Mouse (Mus musculus): ENCODE measurements around the gene Xpc. TPM values are rescaled to one million over a fixed set of nuclear protein-coding genes. Genes with fewer than 3 reads are reported as not detected.

The Xpc gene
- polyA plus RNA-seq, 1 experiment from 2014 or later = 23.7 TPM

GRCm38 (mm10) chr6:91514737-91515362, 838 bp downstream of the Xpc start:
- 37% methylated on average over 10 of the region's 10 CpGs for WGBS
- H3K27me3 ChIP-seq (ENCODE audit: insufficient read depth, poor library complexity, severe bottlenecking) = no peaks in the 10 kb centered on the region
- no peaks in the 10 kb centered on the region for H3K9me3 ChIP-seq
- peak overlapping the region; percentile 76 for H3K4me3 ChIP-seq
- peaks cover 50% of the 10 kb centered on the region for H3K36me3 ChIP-seq
- H3K27ac ChIP-seq = peak overlapping the region; percentile 93
- no peak for DNase-seq (ENCODE audit: low spot score)
- peaks cover 30% of the 10 kb centered on the region for H3K4me1 ChIP-seq (replicated peaks)

GRCm38 (mm10) chr6:91514135-91514534, 1.6 kb downstream of the Xpc start:
- Histone ChIP-seq H3K4me1 (replicated peaks) (peaks cover 30% of the 10 kb centered on the region), H3K36me3 (peaks cover 48% of the 10 kb centered on the region), H3K27me3 (ENCODE audit: insufficient read depth, poor library complexity, severe bottlenecking) (no peaks in the 10 kb centered on the region), H3K9me3 (no peaks in the 10 kb centered on the region), H3K4me3 (0 out of 2 replicates have a peak overlapping the region, but pooled peaks have one; percentile 76), H3K27ac (no peak overlapping the region)
- no peak for DNase-seq (ENCODE audit: low spot score)

GRCm38 (mm10) chr6:91510211-91510610, 5.5 kb downstream of the Xpc start:
- Histone ChIP-seq H3K4me3 (no peak overlapping the region), H3K9me3 (no peaks in the 10 kb centered on the region), H3K27ac (no peak overlapping the region), H3K4me1 (replicated peaks) (peaks cover 17% of the 10 kb centered on the region), H3K36me3 (peaks cover 67% of the 10 kb centered on the region), H3K27me3 (ENCODE audit: insufficient read depth, poor library complexity, severe bottlenecking) (no peaks in the 10 kb centered on the region)
- no peak for DNase-seq (ENCODE audit: low spot score)
- 85% methylated on average over 10 of the region's 10 CpGs for WGBS

GRCm38 (mm10) chr6:91509326-91509725, 6.4 kb downstream of the Xpc start:
- Histone ChIP-seq H3K27me3 (ENCODE audit: insufficient read depth, poor library complexity, severe bottlenecking) (no peaks in the 10 kb centered on the region), H3K9me3 (no peaks in the 10 kb centered on the region), H3K36me3 (peaks cover 76% of the 10 kb centered on the region), H3K27ac (no peak overlapping the region), H3K4me3 (no peak overlapping the region), H3K4me1 (replicated peaks) (peaks cover 8% of the 10 kb centered on the region)
- peak; percentile 69 for DNase-seq (ENCODE audit: low spot score)
- WGBS = 44% methylated on average over 7 of the region's 7 CpGs

- H3K36me3 ChIP-seq = peaks cover 88% of the 10 kb centered on the region
- 0 out of 2 replicates have a peak, but pooled peaks cover 5% of the 10 kb centered on the region for H3K9me3 ChIP-seq
- no peaks in the 10 kb centered on the region for H3K27me3 ChIP-seq (ENCODE audit: insufficient read depth, poor library complexity, severe bottlenecking)
- H3K4me3 ChIP-seq = no peak overlapping the region
- H3K27ac ChIP-seq = no peak overlapping the region
- DNase-seq (ENCODE audit: low spot score) = no peak
- no peaks in the 10 kb centered on the region for H3K4me1 ChIP-seq (replicated peaks)
- 83% methylated on average over 3 of the region's 3 CpGs for WGBS
Measured at GRCm38 (mm10) chr6:91508041-91508440, 7.6 kb downstream of the Xpc start.

- DNase-seq (ENCODE audit: low spot score) = no peak
- H3K4me3 ChIP-seq = no peak overlapping the region
- H3K27ac ChIP-seq = no peak overlapping the region
- peaks cover 98% of the 10 kb centered on the region for H3K36me3 ChIP-seq
- H3K27me3 ChIP-seq (ENCODE audit: insufficient read depth, poor library complexity, severe bottlenecking) = no peaks in the 10 kb centered on the region
- no peaks in the 10 kb centered on the region for H3K4me1 ChIP-seq (replicated peaks)
- H3K9me3 ChIP-seq = 0 out of 2 replicates have a peak, but pooled peaks cover 5% of the 10 kb centered on the region
- WGBS = 91% methylated on average over 5 of the region's 5 CpGs
Measured at GRCm38 (mm10) chr6:91506036-91506435, 9.7 kb downstream of the Xpc start.

- H3K4me1 ChIP-seq (replicated peaks) = no peaks in the 10 kb centered on the region
- H3K27me3 ChIP-seq (ENCODE audit: insufficient read depth, poor library complexity, severe bottlenecking) = no peaks in the 10 kb centered on the region
- H3K36me3 ChIP-seq = peaks cover 100% of the 10 kb centered on the region
- no peak for DNase-seq (ENCODE audit: low spot score)
- no peak overlapping the region for H3K4me3 ChIP-seq
- no peak overlapping the region for H3K27ac ChIP-seq
- H3K9me3 ChIP-seq = 0 out of 2 replicates have a peak, but pooled peaks cover 5% of the 10 kb centered on the region
- 87% methylated on average over 1 of the region's 1 CpGs for WGBS
Measured at GRCm38 (mm10) chr6:91503302-91503701, 12.4 kb downstream of the Xpc start.

- peaks cover 20% of the 10 kb centered on the region for H3K4me1 ChIP-seq (replicated peaks)
- no peak overlapping the region for H3K4me3 ChIP-seq
- 90% methylated on average over 8 of the region's 8 CpGs for WGBS
- no peaks in the 10 kb centered on the region for H3K27me3 ChIP-seq (ENCODE audit: insufficient read depth, poor library complexity, severe bottlenecking)
- peaks cover 96% of the 10 kb centered on the region for H3K36me3 ChIP-seq
- DNase-seq (ENCODE audit: low spot score) = no peak
- H3K9me3 ChIP-seq = no peaks in the 10 kb centered on the region
- H3K27ac ChIP-seq = no peak overlapping the region
Measured at GRCm38 (mm10) chr6:91494526-91494925, 21.2 kb downstream of the Xpc start.

- no peaks in the 10 kb centered on the region for H3K27me3 ChIP-seq (ENCODE audit: insufficient read depth, poor library complexity, severe bottlenecking)
- peaks cover 20% of the 10 kb centered on the region for H3K4me1 ChIP-seq (replicated peaks)
- H3K27ac ChIP-seq = peak overlapping the region; percentile 72; the same call in 1 of the 2 replicates
- DNase-seq (ENCODE audit: low spot score) = no peak
- H3K9me3 ChIP-seq = no peaks in the 10 kb centered on the region
- peaks cover 95% of the 10 kb centered on the region for H3K36me3 ChIP-seq
- 90% methylated on average over 10 of the region's 10 CpGs for WGBS
- H3K4me3 ChIP-seq = no peak overlapping the region
Measured at GRCm38 (mm10) chr6:91493053-91493452, 22.6 kb downstream of the Xpc start.

GRCm38 (mm10) chr6:91491004-91491403, 24.7 kb downstream of the Xpc start:
- 70% methylated on average over 6 of the region's 6 CpGs for WGBS
- H3K27ac ChIP-seq = peak overlapping the region; percentile 29; the same call in 1 of the 2 replicates
- no peaks in the 10 kb centered on the region for H3K9me3 ChIP-seq
- no peak for DNase-seq (ENCODE audit: low spot score)
- peaks cover 95% of the 10 kb centered on the region for H3K36me3 ChIP-seq
- H3K4me3 ChIP-seq = no peak overlapping the region
- no peaks in the 10 kb centered on the region for H3K27me3 ChIP-seq (ENCODE audit: insufficient read depth, poor library complexity, severe bottlenecking)
- peaks cover 20% of the 10 kb centered on the region for H3K4me1 ChIP-seq (replicated peaks)

GRCm38 (mm10) chr6:91489872-91490271, 25.8 kb downstream of the Xpc start:
- Histone ChIP-seq H3K27ac (no peak overlapping the region), H3K4me1 (replicated peaks) (peaks cover 20% of the 10 kb centered on the region), H3K36me3 (peaks cover 95% of the 10 kb centered on the region), H3K27me3 (ENCODE audit: insufficient read depth, poor library complexity, severe bottlenecking) (no peaks in the 10 kb centered on the region), H3K9me3 (no peaks in the 10 kb centered on the region), H3K4me3 (no peak overlapping the region)
- 87% methylated on average over 10 of the region's 10 CpGs for WGBS
- DNase-seq (ENCODE audit: low spot score) = no peak

GRCm38 (mm10) chr6:91488496-91489212, 27.0 kb downstream of the Xpc start:
- WGBS = 89% methylated on average over 9 of the region's 9 CpGs

GRCm38 (mm10) chr6:91486736-91487453, 28.8 kb downstream of the Xpc start:
- DNase-seq (ENCODE audit: low spot score) = no peak
- H3K4me3 ChIP-seq = no peak overlapping the region
- no peak overlapping the region for H3K27ac ChIP-seq
- peaks cover 99% of the 10 kb centered on the region for H3K36me3 ChIP-seq
- H3K27me3 ChIP-seq (ENCODE audit: insufficient read depth, poor library complexity, severe bottlenecking) = no peaks in the 10 kb centered on the region
- H3K9me3 ChIP-seq = no peaks in the 10 kb centered on the region
- H3K4me1 ChIP-seq (replicated peaks) = peaks cover 8% of the 10 kb centered on the region
- 93% methylated on average over 15 of the region's 15 CpGs for WGBS

More at GRCm38 (mm10) chr6:91488496-91489212, 27.0 kb downstream of the Xpc start:
- Histone ChIP-seq H3K4me3 (no peak overlapping the region), H3K36me3 (peaks cover 97% of the 10 kb centered on the region), H3K9me3 (no peaks in the 10 kb centered on the region), H3K27ac (no peak overlapping the region), H3K4me1 (replicated peaks) (peaks cover 20% of the 10 kb centered on the region), H3K27me3 (ENCODE audit: insufficient read depth, poor library complexity, severe bottlenecking) (no peaks in the 10 kb centered on the region)
- DNase-seq (ENCODE audit: low spot score) = no peak

Data from hindbrain, embryonic 10.5 days (tissue).